Mouse (Mus musculus): ENCODE measurements around the gene Gid8.

DNA sequence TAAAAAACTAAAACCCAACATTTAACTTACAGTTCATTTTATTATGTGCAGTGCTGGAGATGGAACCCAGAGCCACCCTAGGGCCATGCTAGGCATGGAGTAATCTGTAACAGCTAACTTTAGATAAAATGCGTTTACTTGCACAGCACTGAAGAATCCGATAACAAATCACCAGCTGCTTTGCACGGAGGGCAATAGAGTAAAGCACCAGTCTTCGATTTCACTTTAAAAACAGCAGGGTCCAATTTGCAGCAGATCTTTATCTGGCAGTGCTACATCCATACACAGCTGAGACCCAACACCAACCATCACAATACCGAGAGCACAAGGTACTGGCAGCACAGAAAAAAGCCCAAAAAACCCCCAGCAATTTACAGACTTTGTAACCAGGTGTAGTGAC lies 6.7 kb upstream of the Gid8 start:
- TF ChIP-seq CTCF (IDR thresholded peaks at IDR 0.05; ENCODE audit: low read depth), result no peak
- TF ChIP-seq EP300 (IDR thresholded peaks at IDR 0.05; ENCODE audit: low read depth), result no peak
